Comparison of ENCODE assay signal across 12 mouse cellular contexts in the genomic region with DNA sequence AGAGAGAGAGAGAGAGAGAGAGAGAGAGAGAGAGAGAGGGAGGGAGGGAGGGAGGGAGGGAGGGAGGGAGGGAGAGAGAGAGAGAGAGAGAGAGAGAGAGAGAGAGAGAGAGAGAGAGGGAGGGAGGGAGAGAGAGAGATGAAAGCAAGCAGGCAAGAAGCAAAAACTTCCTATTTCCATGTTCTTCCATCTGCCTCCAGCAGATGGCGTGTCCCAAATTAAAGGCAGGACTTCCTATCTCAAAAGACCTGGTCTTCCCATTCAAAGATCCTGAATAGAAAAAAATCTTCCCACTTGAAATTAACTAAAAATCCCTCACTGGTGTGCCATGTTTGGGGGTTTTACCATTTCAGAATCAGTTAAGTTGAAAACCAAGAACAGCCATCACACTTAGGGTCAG. TPM values are rescaled to one million over a fixed set of nuclear protein-coding genes. Genes with fewer than 3 reads are reported as not detected.
DNase-seq lines count a peak whose midpoint lies in the region; ATAC-seq and TF ChIP-seq lines count a peak whose summit lies in the region.
"Not testable (repeated sequence)": the region's sequence is repeated elsewhere in the genome, so short reads cannot be mapped to it uniquely, and the experiment has no call there.
"Had no signal": no experiment of that assay in that cellular context is flagged by ENCODE, and none has a peak within 500 bp of the region (broad histone marks: within the 10 kb centered on the region; RNA-seq: fewer than 3 reads in every experiment).

No protein-coding gene starts in this region.

- not testable (repeated sequence) for H3K4me3 ChIP-seq in hindbrain, embryonic 10.5 days; liver, embryonic 14.5 days (ENCODE audit: insufficient read depth in 1 of 2, low read depth in 2 of 2, low read length in 2 of 2)

- TF ChIP-seq EP300 in liver, embryonic 14.5 days (IDR thresholded peaks at IDR 0.05; ENCODE audit: low read depth): not testable (repeated sequence)

- not testable (repeated sequence) for H3K27ac ChIP-seq in hindbrain, embryonic 10.5 days; liver, embryonic 14.5 days

- not testable (repeated sequence) for H3K9ac ChIP-seq in liver, embryonic 14.5 days (replicated peaks)

- H3K4me2 ChIP-seq in liver, embryonic 14.5 days (ENCODE audit: low read depth): not testable (repeated sequence)

- not testable (repeated sequence) for H3K27me3 ChIP-seq in hindbrain, embryonic 10.5 days (ENCODE audit: insufficient read depth, poor library complexity, severe bottlenecking); liver, embryonic 14.5 days (ENCODE audit: control insufficient read depth, insufficient read depth, low read length)

- not testable (repeated sequence) for H3K36me3 ChIP-seq in hindbrain, embryonic 10.5 days; liver, embryonic 14.5 days (replicated peaks; ENCODE audit: control insufficient read depth, insufficient read depth, low read depth)

- not testable (repeated sequence) for ATAC-seq in liver, embryonic 14.5 days (ENCODE audit: insufficient read depth)

- H3K9me3 ChIP-seq in hindbrain, embryonic 10.5 days; liver, embryonic 14.5 days (ENCODE audit: control insufficient read depth, low read length): not testable (repeated sequence)

- DNase-seq in R1 (ENCODE audit: low read depth, low spot score): peak; percentile 61
- peak; percentile 11 to 29 for DNase-seq in cerebellum, adult 18-20 months
- peak; percentile 37 for DNase-seq in fibroblast of lung, adult 2 months (ENCODE audit: low read depth)
- DNase-seq in hindbrain, embryonic 10.5 days (ENCODE audit: low spot score): peak; percentile 5
- DNase-seq in large intestine, adult 2 months (ENCODE audit: low read depth, low spot score): peak; percentile 45
- DNase-seq in liver, embryonic 14.5 days (ENCODE audit: low read depth in 3 of 3, low spot score in 3 of 3): peak in 1 of 3 experiments; percentile 4
- DNase-seq in retina, postnatal 1 day: peak; percentile 47
- DNase-seq in urinary bladder, postnatal 14 days (ENCODE audit: low spot score): peak; percentile 24

- 3% methylated on average over 1 of the region's 1 CpGs for WGBS in hindbrain, embryonic 10.5 days
- WGBS in large intestine, adult 2 months: 7% methylated on average over 1 of the region's 1 CpGs
- 4% methylated on average over 1 of the region's 1 CpGs for WGBS in liver, embryonic 14.5 days (ENCODE audit: insufficient replicate concordance)

- TF ChIP-seq CTCF in liver, embryonic 14.5 days (IDR thresholded peaks at IDR 0.05; ENCODE audit: low read depth): peak; percentile 44; the same call in 1 of the 2 replicates

- not testable (repeated sequence) for H3K4me1 ChIP-seq in hindbrain, embryonic 10.5 days (replicated peaks); liver, embryonic 14.5 days (replicated peaks; ENCODE audit: control insufficient read depth in 2 of 2, insufficient read depth in 2 of 2, low read length in 1 of 2)

RNA-seq across cellular contexts. Expression of a gene that starts 30.2 kb away (rescaled TPM):
- polyA plus RNA-seq in hindbrain, embryonic 10.5 days (2016; fragmentation: Nextera tagmentation; extraction: Ambion mirVana): not detected in 2 replicates
- polyA plus RNA-seq in large intestine, adult 2 months (2012; rRNA removed): not detected in 2 replicates
- not detected in 2 replicates for polyA plus RNA-seq in liver, embryonic 14.5 days (2012; rRNA removed)
- not detected in 2 replicates for polyA plus RNA-seq in liver, embryonic 14.5 days (2014; fragmentation: Nextera tagmentation; extraction: Ambion mirVana)
- polyA plus RNA-seq: forebrain, embryonic 10.5 days; heart, embryonic 10.5 days; kidney, embryonic 15.5 days; myocyte had no signal

RNA-seq across cellular contexts. Expression of a gene that starts 55.6 kb away (rescaled TPM):
- 46.8 and 55.8 TPM in 2 replicates for polyA plus RNA-seq in hindbrain, embryonic 10.5 days (2016; fragmentation: Nextera tagmentation; extraction: Ambion mirVana)
- polyA plus RNA-seq in large intestine, adult 2 months (2012; rRNA removed): 82.1 and 130 TPM in 2 replicates
- 6.0 and 11.6 TPM in 2 replicates for polyA plus RNA-seq in liver, embryonic 14.5 days (2012; rRNA removed)
- polyA plus RNA-seq in liver, embryonic 14.5 days (2014; fragmentation: Nextera tagmentation; extraction: Ambion mirVana): 30.6 and 32.5 TPM in 2 replicates

RNA-seq across cellular contexts. Expression of a gene that starts 58.2 kb away (rescaled TPM):
- not detected in 2 replicates for polyA plus RNA-seq in hindbrain, embryonic 10.5 days (2016; fragmentation: Nextera tagmentation; extraction: Ambion mirVana)
- polyA plus RNA-seq in large intestine, adult 2 months (2012; rRNA removed): not detected in 2 replicates
- polyA plus RNA-seq in liver, embryonic 14.5 days (2012; rRNA removed): not detected in 2 replicates
- not detected in 2 replicates for polyA plus RNA-seq in liver, embryonic 14.5 days (2014; fragmentation: Nextera tagmentation; extraction: Ambion mirVana)
- polyA plus RNA-seq: forebrain, embryonic 10.5 days; heart, embryonic 10.5 days; kidney, embryonic 15.5 days; myocyte had no signal
